20 mouse cellular contexts compared by ENCODE assay signal in genomic region chr2:57593558-57593957, GRCm38 (mm10).
A peak's percentile ranks its signal among the peaks of the same experiment; 100 is the strongest.
DNase-seq lines count a peak whose midpoint lies in the region; ATAC-seq lines count a peak whose summit lies in the region.
"Had no signal": no experiment of that assay in that cellular context is flagged by ENCODE, and none has a peak within 500 bp of the region (broad histone marks: within the 10 kb centered on the region; RNA-seq: fewer than 3 reads in every experiment).

No protein-coding gene starts in this region.

- peak; percentile 79 for ATAC-seq in granulocyte monocyte progenitor cell, adult 5-6 weeks (replicated peaks; ENCODE audit: poor library complexity, severe bottlenecking)
- 0 out of 2 replicates have a peak, but pooled peaks have one; percentile 52 for ATAC-seq in megakaryocyte progenitor cell, adult 5-6 weeks (replicated peaks; ENCODE audit: poor library complexity)
- ATAC-seq: activated CD4-positive, CD25-positive, alpha-beta regulatory T cell, adult 4 months; CD4-positive, CD25-positive, alpha-beta regulatory T cell, adult 4 months; Patski had no signal

- peak; percentile 26 for DNase-seq in 416B (ENCODE audit: low read depth)
- DNase-seq in cerebellum, adult 11-12 months, result no peak
- no peak for DNase-seq in right cerebral cortex, postnatal 10 days (ENCODE audit: low spot score in 2 of 2)
- no peak for DNase-seq in urinary bladder, postnatal 4 days (ENCODE audit: low spot score in 2 of 2)
- DNase-seq: adrenal gland, adult 2 months; adrenal gland, adult 8-10 months; adrenal gland, postnatal 10 days; adrenal gland, postnatal 14 days; adrenal gland, postnatal 25 days; adrenal gland, postnatal 36 days; B cell, adult 2 months; cerebellum, adult 11 months; cerebellum, adult 18-20 months; cerebellum, adult 2 months; cerebellum, adult 8-10 months had no signal
